Mouse (Mus musculus) urinary bladder, adult 2 months (tissue): Measurements from ENCODE around the gene Ak9. TPM values are rescaled to one million over a fixed set of nuclear protein-coding genes. Genes with fewer than 3 reads are reported as not detected.
"Not testable (repeated sequence)": the region's sequence is repeated elsewhere in the genome, so short reads cannot be mapped to it uniquely, and the experiment has no call there.

Experiments used
- DNase-seq: peaks from one replicate; pipeline ENCODE4 v3.0.0; 2022; ENCODE audit warnings: low spot score
- polyA plus RNA-seq: library from polyadenylated mRNA; depleted of rRNA; stranded (reverse); fragments of >200 nt; gene quantifications from 2 replicates; pipeline ENCODE4 v1.2.3, GENCODE M21; 2012

Ak9 gene
- polyA plus RNA-seq, 1 experiment = not detected

GRCm38 (mm10) chr10:41315866-41316265 is 12.1 kb downstream of the Ak9 start:
- no peak for DNase-seq

GRCm38 (mm10) chr10:41332533-41333043 is 28.8 kb downstream of the Ak9 start:
- no peak for DNase-seq

- DNase-seq = no peak
Measured at GRCm38 (mm10) chr10:41341346-41341745, 37.6 kb downstream of the Ak9 start.

GRCm38 (mm10) chr10:41365086-41365485 is 61.3 kb downstream of the Ak9 start:
- DNase-seq = no peak

GRCm38 (mm10) chr10:41380466-41380865 is 76.7 kb downstream of the Ak9 start:
- DNase-seq = no peak

GRCm38 (mm10) chr10:41385506-41386221 is 81.9 kb downstream of the Ak9 start:
- no peak for DNase-seq

GRCm38 (mm10) chr10:41393555-41393954 is 89.8 kb downstream of the Ak9 start:
- no peak for DNase-seq

GRCm38 (mm10) chr10:41401097-41401496 is 97.3 kb downstream of the Ak9 start:
- no peak for DNase-seq

GRCm38 (mm10) chr10:41403364-41403763 is 99.6 kb downstream of the Ak9 start:
- no peak for DNase-seq

GRCm38 (mm10) chr10:41403893-41404612 is 100.3 kb downstream of the Ak9 start:
- no peak for DNase-seq

GRCm38 (mm10) chr10:41410176-41410575 is 106.4 kb downstream of the Ak9 start:
- DNase-seq = not testable (repeated sequence)

GRCm38 (mm10) chr10:41410821-41411220 is 107.0 kb downstream of the Ak9 start:
- DNase-seq = not testable (repeated sequence)

GRCm38 (mm10) chr10:41413471-41413870 is 109.7 kb downstream of the Ak9 start:
- DNase-seq = not testable (repeated sequence)

- DNase-seq = not testable (repeated sequence)
Measured at GRCm38 (mm10) chr10:41415368-41415767, 111.6 kb downstream of the Ak9 start.

GRCm38 (mm10) chr10:41420496-41421200 is 116.9 kb downstream of the Ak9 start:
- no peak for DNase-seq

- DNase-seq = no peak
Measured at GRCm38 (mm10) chr10:41423681-41424080, 119.9 kb downstream of the Ak9 start.

GRCm38 (mm10) chr10:41426368-41426767 is 122.6 kb downstream of the Ak9 start:
- DNase-seq = no peak

GRCm38 (mm10) chr10:41434624-41435023 is 130.8 kb downstream of the Ak9 start:
- no peak for DNase-seq

- DNase-seq = no peak
Measured at GRCm38 (mm10) chr10:41435141-41435540, 131.4 kb downstream of the Ak9 start.

- DNase-seq = no peak
Measured at GRCm38 (mm10) chr10:41448216-41448615, 144.4 kb downstream of the Ak9 start.

- no peak for DNase-seq
Measured at GRCm38 (mm10) chr10:41449684-41450083, 145.9 kb downstream of the Ak9 start.

- peak; percentile 85 for DNase-seq
Measured at GRCm38 (mm10) chr10:41450137-41450670, 146.4 kb downstream of the Ak9 start, which contains the start of gene Zbtb24. Gene Zbtb24, plus strand, starts transcription at chr10:41450383.
